Mouse (Mus musculus): ENCODE measurements around the gene Hpse.

Gene Hpse

GRCm38 (mm10) chr5:100719235-100720088 lies at the start of gene Hpse:
Gene Hpse, minus strand, starts transcription at chr5:100719716.
- no peak for DNase-seq (ENCODE audit: low read depth, low spot score)

- peak; percentile 35 for DNase-seq (ENCODE audit: low read depth, low spot score)
These were observed 46.5 kb upstream of the Hpse start for GRCm38 (mm10) chr5:100766026-100766425.

- DNase-seq (ENCODE audit: low read depth, low spot score) = no peak
These were observed 42.2 kb upstream of the Hpse start for GRCm38 (mm10) chr5:100761736-100762135.

- DNase-seq (ENCODE audit: low read depth, low spot score) = no peak
These were observed 40.6 kb upstream of the Hpse start for GRCm38 (mm10) chr5:100760049-100760663.

- no peak for DNase-seq (ENCODE audit: low read depth, low spot score)
These were observed 38.6 kb upstream of the Hpse start for GRCm38 (mm10) chr5:100758121-100758520.

- no peak for DNase-seq (ENCODE audit: low read depth, low spot score)
These were observed 33.9 kb upstream of the Hpse start for GRCm38 (mm10) chr5:100753407-100753806.

GRCm38 (mm10) chr5:100751655-100752054 lies 32.1 kb upstream of the Hpse start:
- no peak for DNase-seq (ENCODE audit: low read depth, low spot score)

GRCm38 (mm10) chr5:100750617-100751255 lies 31.2 kb upstream of the Hpse start:
- no peak for DNase-seq (ENCODE audit: low read depth, low spot score)

GRCm38 (mm10) chr5:100738802-100739201 lies 19.3 kb upstream of the Hpse start:
- no peak for DNase-seq (ENCODE audit: low read depth, low spot score)

- DNase-seq (ENCODE audit: low read depth, low spot score) = no peak
These were observed 17.4 kb upstream of the Hpse start for GRCm38 (mm10) chr5:100736919-100737318.

- no peak for DNase-seq (ENCODE audit: low read depth, low spot score)
These were observed 15.0 kb upstream of the Hpse start for GRCm38 (mm10) chr5:100734535-100734934.

GRCm38 (mm10) chr5:100728757-100729156 lies 9.2 kb upstream of the Hpse start:
- DNase-seq (ENCODE audit: low read depth, low spot score) = no peak

- DNase-seq (ENCODE audit: low read depth, low spot score) = no peak
These were observed 6.5 kb upstream of the Hpse start for GRCm38 (mm10) chr5:100726001-100726400.

GRCm38 (mm10) chr5:100716762-100717161 lies 2.8 kb downstream of the Hpse start:
- DNase-seq (ENCODE audit: low read depth, low spot score) = no peak

GRCm38 (mm10) chr5:100711219-100711618 lies 8.3 kb downstream of the Hpse start:
- DNase-seq (ENCODE audit: low read depth, low spot score) = no peak

- DNase-seq (ENCODE audit: low read depth, low spot score) = no peak
These were observed 9.5 kb downstream of the Hpse start for GRCm38 (mm10) chr5:100710012-100710411.

GRCm38 (mm10) chr5:100709035-100709434 lies 10.5 kb downstream of the Hpse start:
- DNase-seq (ENCODE audit: low read depth, low spot score) = no peak

GRCm38 (mm10) chr5:100706675-100707074 lies 12.8 kb downstream of the Hpse start:
- no peak for DNase-seq (ENCODE audit: low read depth, low spot score)

- no peak for DNase-seq (ENCODE audit: low read depth, low spot score)
These were observed 15.2 kb downstream of the Hpse start for GRCm38 (mm10) chr5:100704272-100704671.

GRCm38 (mm10) chr5:100702325-100702724 lies 17.2 kb downstream of the Hpse start:
- DNase-seq (ENCODE audit: low read depth, low spot score) = no peak

- DNase-seq (ENCODE audit: low read depth, low spot score) = no peak
These were observed 18.5 kb downstream of the Hpse start for GRCm38 (mm10) chr5:100700861-100701620.

GRCm38 (mm10) chr5:100697886-100698285 lies 21.6 kb downstream of the Hpse start:
- DNase-seq (ENCODE audit: low read depth, low spot score) = no peak

All from telencephalon, adult 2 months (tissue).